Mouse (Mus musculus) C2C12 (cell line): ENCODE measurements around the gene Cul4a. TPM values are rescaled to one million over a fixed set of nuclear protein-coding genes. Genes with fewer than 3 reads are reported as not detected.

Experiments used
- H3K27me3 ChIP-seq: one replicate; pipeline ENCODE4 v1.6.1; 2011; ENCODE audit not compliant: control insufficient read depth, insufficient read depth, insufficient read length
- H3K36me3 ChIP-seq: one replicate; pipeline ENCODE4 v1.6.1; 2011; ENCODE audit not compliant: control insufficient read depth, insufficient read depth
- H3K4me3 ChIP-seq: one replicate; pipeline ENCODE4 v1.5.1; 2011; ENCODE audit warnings: mild to moderate bottlenecking, control low read depth; ENCODE audit not compliant: poor library complexity, insufficient read depth, severe bottlenecking
- H3K79me2 ChIP-seq: one replicate; pipeline ENCODE4 v1.6.1; 2011; ENCODE audit not compliant: control insufficient read depth, insufficient read depth
- H3K79me3 ChIP-seq: one replicate; pipeline ENCODE4 v1.6.1; 2011; ENCODE audit warnings: low read depth, control low read depth
- H3ac ChIP-seq: one replicate; pipeline ENCODE3; 2011; ENCODE audit warnings: low read depth; ENCODE audit not compliant: control insufficient read depth, insufficient read length
- CEBPB ChIP-seq: IDR thresholded peaks from one replicate; pipeline ENCODE4 v1.6.1; 2011; ENCODE audit warnings: low read depth, mild to moderate bottlenecking, control low read depth, moderate library complexity
- CTCF ChIP-seq: IDR thresholded peaks from one replicate; pipeline ENCODE4 v1.5.1; 2011; ENCODE audit not compliant: control insufficient read depth, insufficient read depth, insufficient read length
- FOSL1 ChIP-seq: IDR thresholded peaks from one replicate; pipeline ENCODE4 v1.8.0; 2011; ENCODE audit warnings: mild to moderate bottlenecking, low read length; ENCODE audit not compliant: poor library complexity, insufficient read depth, severe bottlenecking
- MAX ChIP-seq: IDR thresholded peaks from one replicate; pipeline ENCODE4 v1.6.1; 2011; ENCODE audit warnings: mild to moderate bottlenecking, control low read depth
- MYOD1 ChIP-seq: IDR thresholded peaks from one replicate; pipeline ENCODE4 v1.6.1; 2011; ENCODE audit warnings: low read depth; ENCODE audit not compliant: control insufficient read depth, insufficient read length
- MYOG ChIP-seq: IDR thresholded peaks from one replicate; pipeline ENCODE4 v1.6.1; 2011; ENCODE audit not compliant: control insufficient read depth, insufficient read length; ENCODE audit errors: extremely low read depth
- USF1 ChIP-seq: IDR thresholded peaks from one replicate; pipeline ENCODE4 v1.6.1; 2011; ENCODE audit warnings: low read depth, mild to moderate bottlenecking, control low read depth, moderate library complexity
- polyA plus RNA-seq: library from polyadenylated mRNA; unstranded; fragments of >200 nt; fragmentation: generic; extraction: Trizol; gene quantifications from one replicate; pipeline ENCODE4 v1.2.1, GENCODE M21; 2012; ENCODE audit warnings: missing spikeins

Cul4a gene
- polyA plus RNA-seq, 1 experiment, result 37.3 TPM

GRCm38 (mm10) chr8:13163563-13163962 is 58.1 kb downstream of the Cul4a start:
- TF ChIP-seq FOSL1 (no peak), USF1 (no peak), CEBPB (no peak), CTCF (no peak), MAX (no peak), MYOG (no peak), MYOD1 (no peak)
- H3K27me3 ChIP-seq, result no peaks in the 10 kb centered on the region

GRCm38 (mm10) chr8:13164361-13164760 is 58.9 kb downstream of the Cul4a start:
- Histone ChIP-seq H3ac (no peak overlapping the region), H3K79me2 (peaks cover 90% of the 10 kb centered on the region), H3K27me3 (no peaks in the 10 kb centered on the region), H3K4me3 (no peak overlapping the region), H3K79me3 (peaks cover 80% of the 10 kb centered on the region), H3K36me3 (peaks cover 52% of the 10 kb centered on the region)
- TF ChIP-seq MAX, result no peak
- TF ChIP-seq CTCF, result no peak
- no peak for TF ChIP-seq MYOG
- TF ChIP-seq MYOD1, result no peak
- no peak for TF ChIP-seq USF1

More at GRCm38 (mm10) chr8:13163563-13163962, 58.1 kb downstream of the Cul4a start:
- H3ac ChIP-seq, result no peak overlapping the region
- no peak overlapping the region for H3K4me3 ChIP-seq
- peaks cover 82% of the 10 kb centered on the region for H3K79me3 ChIP-seq
- peaks cover 92% of the 10 kb centered on the region for H3K79me2 ChIP-seq
- H3K36me3 ChIP-seq, result peaks cover 46% of the 10 kb centered on the region

- no peak overlapping the region for H3K4me3 ChIP-seq
- peaks cover 96% of the 10 kb centered on the region for H3K36me3 ChIP-seq
- peaks cover 19% of the 10 kb centered on the region for H3K79me3 ChIP-seq
- H3K27me3 ChIP-seq, result no peaks in the 10 kb centered on the region
- no peak overlapping the region for H3ac ChIP-seq
- peaks cover 28% of the 10 kb centered on the region for H3K79me2 ChIP-seq
- TF ChIP-seq MAX (no peak), CTCF (no peak), MYOG (no peak), USF1 (no peak), CEBPB (no peak), MYOD1 (no peak), FOSL1 (no peak)
These were observed 65.1 kb downstream of the Cul4a start for GRCm38 (mm10) chr8:13170510-13170909.

- TF ChIP-seq FOSL1 (no peak), MAX (no peak), CEBPB (no peak)
- Histone ChIP-seq H3K79me3 (no peaks in the 10 kb centered on the region), H3K36me3 (peaks cover 86% of the 10 kb centered on the region), H3K27me3 (no peaks in the 10 kb centered on the region), H3K4me3 (no peak overlapping the region), H3ac (no peak overlapping the region), H3K79me2 (no peaks in the 10 kb centered on the region)
These were observed 68.9 kb downstream of the Cul4a start for GRCm38 (mm10) chr8:13174305-13174704.

- H3K4me3 ChIP-seq, result no peak overlapping the region
- no peaks in the 10 kb centered on the region for H3K79me3 ChIP-seq
- no peaks in the 10 kb centered on the region for H3K79me2 ChIP-seq
- H3ac ChIP-seq, result no peak overlapping the region
- H3K27me3 ChIP-seq, result no peaks in the 10 kb centered on the region
- no peak for TF ChIP-seq FOSL1
- no peak for TF ChIP-seq CEBPB
- no peak for TF ChIP-seq MYOG
- no peak for TF ChIP-seq MYOD1
- TF ChIP-seq USF1, result no peak
- TF ChIP-seq MAX, result no peak
- TF ChIP-seq CTCF, result no peak
- peaks cover 81% of the 10 kb centered on the region for H3K36me3 ChIP-seq
These were observed 69.4 kb downstream of the Cul4a start for GRCm38 (mm10) chr8:13174811-13175210.

GRCm38 (mm10) chr8:13175650-13176049 is 70.2 kb downstream of the Cul4a start:
- Histone ChIP-seq H3K4me3 (no peak overlapping the region), H3ac (no peak overlapping the region), H3K36me3 (peaks cover 72% of the 10 kb centered on the region), H3K79me3 (no peaks in the 10 kb centered on the region), H3K27me3 (no peaks in the 10 kb centered on the region), H3K79me2 (no peaks in the 10 kb centered on the region)
- TF ChIP-seq MYOD1, result no peak
- TF ChIP-seq FOSL1, result no peak
- TF ChIP-seq CEBPB, result no peak
- no peak for TF ChIP-seq CTCF
- no peak for TF ChIP-seq MAX
- no peak for TF ChIP-seq MYOG
- no peak for TF ChIP-seq USF1
